Mouse (Mus musculus): ENCODE results near the gene Ap1ar. TPM values are rescaled to one million over a fixed set of nuclear protein-coding genes. Genes with fewer than 3 reads are reported as not detected.
"Not testable (repeated sequence)": the region's sequence is repeated elsewhere in the genome, so short reads cannot be mapped to it uniquely, and the experiment has no call there.

Ap1ar gene
- polyA plus RNA-seq, 1 experiment from 2014 or later, result 42.2 TPM

DNA sequence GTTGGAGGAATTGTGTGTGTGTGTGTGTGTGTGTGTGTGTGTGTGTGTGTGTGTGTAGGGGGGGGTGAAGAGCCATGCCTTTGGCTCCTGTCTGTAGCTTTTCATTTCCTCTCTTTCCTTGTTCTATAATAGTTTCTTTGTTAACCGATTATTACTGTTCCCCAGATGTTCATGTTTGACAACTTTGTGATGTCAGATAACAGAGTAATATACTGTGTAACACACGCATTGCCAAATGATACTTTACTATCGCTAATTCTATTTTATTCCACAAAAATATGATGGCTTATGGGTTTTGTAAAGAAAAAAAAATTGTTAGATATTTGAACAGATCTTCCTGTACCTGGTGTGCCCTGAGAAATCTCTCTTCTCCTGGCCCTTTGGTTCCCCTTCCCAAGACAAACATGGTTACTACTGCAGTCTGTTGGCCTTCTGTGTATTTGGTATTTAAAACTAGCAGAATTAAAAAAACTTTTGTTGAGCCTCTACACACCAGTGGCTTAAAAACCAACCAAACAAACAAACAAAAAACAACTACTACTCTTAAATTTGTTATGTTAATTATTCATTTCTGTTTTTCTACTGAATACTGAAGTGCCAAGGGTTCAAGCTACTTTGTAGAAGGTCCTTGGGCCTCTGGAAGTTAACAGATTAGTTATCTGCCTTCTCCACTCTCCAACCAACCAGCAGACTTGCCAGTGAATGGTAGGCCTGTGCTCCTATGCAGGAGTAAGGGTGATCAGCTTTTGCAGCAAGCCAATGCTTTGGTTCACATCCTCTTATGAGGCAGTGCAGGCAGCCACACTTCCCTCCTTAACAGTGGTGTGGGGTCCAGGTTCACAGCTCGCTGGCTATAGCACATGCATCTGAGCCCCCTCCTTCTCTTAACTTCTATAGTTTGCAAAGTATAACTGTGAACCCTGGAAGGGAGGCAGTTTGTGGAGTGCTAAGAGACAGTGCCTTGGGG, 45.4 kb downstream of the Ap1ar start:
- H3K9ac ChIP-seq (ENCODE audit: low read length), result no peak overlapping the region; the same call in 1 of the 2 replicates
- peaks cover 9% of the 10 kb centered on the region for H3K4me1 ChIP-seq (ENCODE audit: control insufficient read depth, insufficient read depth, low read length)
- WGBS, result 51% methylated on average over 4 of the region's 4 CpGs
- H3K9me3 ChIP-seq (replicated peaks; ENCODE audit: control insufficient read depth, low read length), result no peaks in the 10 kb centered on the region
- ATAC-seq (ENCODE audit: insufficient read depth, low FRiP score), result no peak
- H3K27me3 ChIP-seq (ENCODE audit: control insufficient read depth, insufficient read depth, low read length), result peaks cover 5% of the 10 kb centered on the region; the same call in 1 of the 2 replicates
- peak overlapping the region; percentile 40; the same call in 1 of the 2 replicates for H3K27ac ChIP-seq (ENCODE audit: low read length)
- H3K4me2 ChIP-seq (ENCODE audit: low read depth, low read length), result peak overlapping the region; percentile 100
- H3K4me3 ChIP-seq (replicated peaks; ENCODE audit: low read length), result peak overlapping the region; percentile 62; the same call in 1 of the 2 replicates
- H3K36me3 ChIP-seq (ENCODE audit: control insufficient read depth, insufficient read depth, low read length), result no peaks in the 10 kb centered on the region

DNA sequence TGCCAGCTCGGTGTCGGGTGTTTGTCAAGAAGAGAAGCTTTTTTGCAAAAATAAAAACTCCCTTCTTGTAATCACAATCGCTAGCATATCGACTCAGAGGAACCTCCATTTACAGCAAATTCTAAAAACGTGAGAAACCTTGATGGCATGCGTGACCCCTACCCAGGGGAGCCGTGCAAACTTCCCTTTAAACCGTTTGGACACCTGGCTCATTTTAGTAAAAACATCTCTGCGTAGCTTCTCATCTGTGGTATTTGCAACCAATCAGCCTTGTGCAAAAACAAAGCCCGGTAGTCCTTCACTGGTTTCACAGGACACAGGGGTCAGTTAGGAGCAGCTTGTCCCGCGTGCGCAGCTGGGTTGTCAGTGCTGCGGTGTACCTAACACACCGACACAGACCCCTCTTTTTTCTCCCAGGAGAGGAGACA, 46.3 kb downstream of the Ap1ar start:
- peak overlapping the region; percentile 73 for H3K9ac ChIP-seq (ENCODE audit: low read length)
- no peaks in the 10 kb centered on the region for H3K9me3 ChIP-seq (replicated peaks; ENCODE audit: control insufficient read depth, low read length)
- no peaks in the 10 kb centered on the region for H3K36me3 ChIP-seq (ENCODE audit: control insufficient read depth, insufficient read depth, low read length)
- WGBS, result 2% methylated on average over 15 of the region's 15 CpGs
- peak overlapping the region; percentile 62 for H3K4me3 ChIP-seq (replicated peaks; ENCODE audit: low read length)
- no peak for ATAC-seq (ENCODE audit: insufficient read depth, low FRiP score)
- peaks cover 9% of the 10 kb centered on the region for H3K4me1 ChIP-seq (ENCODE audit: control insufficient read depth, insufficient read depth, low read length)
- H3K27ac ChIP-seq (ENCODE audit: low read length), result peak overlapping the region; percentile 40
- peak overlapping the region; percentile 100 for H3K4me2 ChIP-seq (ENCODE audit: low read depth, low read length)
- peaks cover 5% of the 10 kb centered on the region; the same call in 1 of the 2 replicates for H3K27me3 ChIP-seq (ENCODE audit: control insufficient read depth, insufficient read depth, low read length)

DNA sequence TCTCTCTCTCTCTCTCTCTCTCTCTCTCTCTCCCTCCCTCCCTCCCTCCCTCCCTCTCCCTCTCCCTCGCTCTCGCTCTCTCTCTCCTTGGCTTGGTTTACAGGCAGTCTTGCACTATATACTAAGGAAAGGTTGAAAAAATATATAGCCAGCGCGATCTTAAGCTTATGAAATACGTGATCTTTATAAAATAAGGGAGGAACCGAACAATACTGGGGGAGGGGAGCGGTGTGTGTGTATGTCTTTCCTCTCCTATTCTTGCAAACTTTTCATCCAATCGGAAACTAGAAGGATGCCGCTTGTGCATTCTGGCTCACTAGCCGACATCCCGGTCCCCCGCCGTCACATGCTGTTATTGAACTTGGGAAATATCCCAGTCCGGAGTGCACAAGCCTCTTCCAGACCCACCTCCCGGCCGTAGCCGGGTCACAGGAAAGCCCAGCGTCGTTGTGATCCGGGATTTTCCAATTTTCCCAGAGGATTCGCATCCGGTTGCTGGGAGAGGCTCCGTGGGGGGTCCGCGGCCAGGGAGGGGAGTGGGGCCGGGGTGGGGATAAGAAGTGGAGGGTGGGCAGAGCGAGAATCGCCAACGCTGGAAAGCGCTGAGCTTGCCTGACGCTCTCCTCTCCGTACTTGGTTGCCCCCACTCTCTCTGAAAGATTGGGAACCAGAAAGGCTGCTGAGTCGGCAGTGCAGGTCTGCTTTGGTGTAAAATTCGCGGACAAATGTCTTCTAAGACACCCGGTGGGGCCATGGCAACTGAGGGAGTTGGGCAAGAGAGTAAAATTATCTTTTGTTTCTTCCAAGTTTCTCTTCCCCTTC, 46.9 kb downstream of the Ap1ar start:
- peak; percentile 34; the same call in 1 of the 2 replicates for ATAC-seq (ENCODE audit: insufficient read depth, low FRiP score)
- Histone ChIP-seq H3K9me3 (replicated peaks; ENCODE audit: control insufficient read depth, low read length) (no peaks in the 10 kb centered on the region), H3K4me3 (replicated peaks; ENCODE audit: low read length) (peak overlapping the region; percentile 62), H3K4me2 (ENCODE audit: low read depth, low read length) (peak overlapping the region; percentile 100), H3K9ac (ENCODE audit: low read length) (peak overlapping the region; percentile 73), H3K27ac (ENCODE audit: low read length) (peak overlapping the region; percentile 53), H3K36me3 (ENCODE audit: control insufficient read depth, insufficient read depth, low read length) (no peaks in the 10 kb centered on the region), H3K4me1 (ENCODE audit: control insufficient read depth, insufficient read depth, low read length) (peaks cover 9% of the 10 kb centered on the region), H3K27me3 (ENCODE audit: control insufficient read depth, insufficient read depth, low read length) (peaks cover 5% of the 10 kb centered on the region; the same call in 1 of the 2 replicates)
- whole genome bisulfite sequencing, result under 1% methylated on average over 36 of the region's 36 CpGs

DNA sequence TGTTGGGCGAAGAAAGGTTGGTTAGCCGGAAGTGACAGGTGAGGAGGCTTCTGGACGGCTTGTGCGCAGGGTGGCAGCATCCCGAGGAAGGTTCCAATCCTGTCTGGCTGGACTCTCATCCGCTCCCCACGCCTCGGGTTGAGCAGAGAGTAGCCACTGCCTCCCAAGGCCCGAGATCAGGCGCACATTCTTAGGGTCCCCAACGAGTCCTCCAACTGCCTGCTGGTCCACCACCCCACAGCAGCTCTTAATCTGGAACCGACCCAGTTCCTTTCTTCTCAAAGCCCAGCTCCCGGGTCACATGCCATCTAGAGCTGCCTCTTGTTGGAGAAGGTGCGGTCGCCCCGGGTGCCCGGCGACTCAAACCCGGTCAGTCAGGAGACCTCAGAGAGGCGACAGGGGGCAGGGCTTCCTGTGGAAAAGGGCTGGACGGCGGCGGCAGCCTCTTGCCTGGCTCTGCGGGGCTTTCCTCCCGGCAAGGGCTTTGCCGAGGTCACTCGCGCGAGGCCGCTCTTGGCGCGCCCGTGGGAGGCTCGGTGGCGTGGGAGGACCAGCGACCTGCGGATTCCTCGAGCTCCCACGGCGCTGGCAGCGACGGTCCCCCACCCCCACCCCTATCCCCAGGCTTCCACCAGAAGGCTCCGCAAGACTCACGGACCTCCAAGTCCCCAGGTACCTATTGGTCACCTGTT, 47.7 kb downstream of the Ap1ar start, which contains the start of gene Tifa:
Gene Tifa (plus strand): TSS at position 306 of the 692 bp plus-strand sequence.
- Histone ChIP-seq H3K27ac (ENCODE audit: low read length) (peak within 1 kb of the TSS; percentile 53), H3K27me3 (ENCODE audit: control insufficient read depth, insufficient read depth, low read length) (peaks cover 5% of the 10 kb centered on the region; the same call in 1 of the 2 replicates), H3K4me1 (ENCODE audit: control insufficient read depth, insufficient read depth, low read length) (peaks cover 9% of the 10 kb centered on the region), H3K4me3 (replicated peaks; ENCODE audit: low read length) (peak within 1 kb of the TSS; percentile 62), H3K9me3 (replicated peaks; ENCODE audit: control insufficient read depth, low read length) (no peaks in the 10 kb centered on the region), H3K4me2 (ENCODE audit: low read depth, low read length) (peak within 1 kb of the TSS; percentile 100), H3K36me3 (ENCODE audit: control insufficient read depth, insufficient read depth, low read length) (no peaks in the 10 kb centered on the region), H3K9ac (ENCODE audit: low read length) (peak within 1 kb of the TSS; percentile 73)
- WGBS, result 1% methylated on average over 42 of the region's 44 CpGs
- peak; percentile 73 for ATAC-seq (ENCODE audit: insufficient read depth, low FRiP score)

DNA sequence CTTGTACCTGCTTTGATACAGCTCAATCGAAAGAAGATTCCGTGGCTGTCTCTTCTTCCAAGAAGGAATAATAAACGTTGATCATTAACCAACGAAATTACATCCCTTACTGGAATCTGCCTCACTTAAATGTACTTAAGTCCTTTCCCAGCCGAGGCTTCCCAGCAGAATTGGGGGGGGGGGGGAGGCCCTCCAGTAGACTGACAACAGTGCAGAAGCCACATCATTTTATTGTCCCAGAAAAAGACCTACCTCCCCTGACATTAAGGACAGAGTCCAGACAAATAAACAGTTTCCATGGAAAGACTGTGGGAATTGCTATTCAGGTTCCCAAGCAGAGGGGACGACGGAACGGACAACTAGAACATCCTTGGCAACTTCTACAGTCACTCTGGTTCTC, 48.4 kb downstream of the Ap1ar start:
- ATAC-seq (ENCODE audit: insufficient read depth, low FRiP score), result no peak
- H3K9me3 ChIP-seq (replicated peaks; ENCODE audit: control insufficient read depth, low read length), result no peaks in the 10 kb centered on the region
- H3K4me3 ChIP-seq (replicated peaks; ENCODE audit: low read length), result peak overlapping the region; percentile 62
- peak overlapping the region; percentile 100; the same call in 1 of the 2 replicates for H3K4me2 ChIP-seq (ENCODE audit: low read depth, low read length)
- no peaks in the 10 kb centered on the region for H3K36me3 ChIP-seq (ENCODE audit: control insufficient read depth, insufficient read depth, low read length)
- WGBS, result 26% methylated on average over 8 of the region's 8 CpGs
- no peak overlapping the region for H3K9ac ChIP-seq (ENCODE audit: low read length)
- no peak overlapping the region for H3K27ac ChIP-seq (ENCODE audit: low read length)
- H3K27me3 ChIP-seq (ENCODE audit: control insufficient read depth, insufficient read depth, low read length), result peaks cover 5% of the 10 kb centered on the region; the same call in 1 of the 2 replicates
- peaks cover 9% of the 10 kb centered on the region for H3K4me1 ChIP-seq (ENCODE audit: control insufficient read depth, insufficient read depth, low read length)

DNA sequence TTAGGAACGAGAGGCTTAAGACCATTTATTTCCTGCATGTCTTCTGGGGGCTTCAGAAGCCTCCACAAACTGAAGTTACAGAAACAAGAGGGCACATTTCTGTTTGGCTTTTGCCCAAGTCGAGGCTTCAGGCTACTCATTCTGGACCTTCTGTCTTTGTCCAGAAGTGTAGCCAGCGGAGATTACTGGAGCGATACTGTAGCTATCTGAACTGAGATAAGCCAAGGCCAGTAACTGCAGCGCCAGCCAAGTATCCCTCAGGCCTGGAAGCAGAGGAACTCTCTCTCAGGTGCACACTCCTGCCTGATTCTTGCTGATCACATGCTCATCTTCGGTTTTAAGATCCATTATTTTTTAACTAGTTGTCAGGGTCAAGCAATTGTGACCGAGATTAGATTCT, 49.3 kb downstream of the Ap1ar start:
- H3K4me1 ChIP-seq (ENCODE audit: control insufficient read depth, insufficient read depth, low read length), result peaks cover 9% of the 10 kb centered on the region
- H3K9ac ChIP-seq (ENCODE audit: low read length), result no peak overlapping the region
- ATAC-seq (ENCODE audit: insufficient read depth, low FRiP score), result no peak
- no peaks in the 10 kb centered on the region for H3K9me3 ChIP-seq (replicated peaks; ENCODE audit: control insufficient read depth, low read length)
- no peaks in the 10 kb centered on the region for H3K36me3 ChIP-seq (ENCODE audit: control insufficient read depth, insufficient read depth, low read length)
- H3K27ac ChIP-seq (ENCODE audit: low read length), result no peak overlapping the region
- 55% methylated on average over 7 of the region's 7 CpGs for WGBS
- H3K27me3 ChIP-seq (ENCODE audit: control insufficient read depth, insufficient read depth, low read length), result peaks cover 5% of the 10 kb centered on the region; the same call in 1 of the 2 replicates
- no peak overlapping the region for H3K4me2 ChIP-seq (ENCODE audit: low read depth, low read length)
- H3K4me3 ChIP-seq (replicated peaks; ENCODE audit: low read length), result no peak overlapping the region

DNA sequence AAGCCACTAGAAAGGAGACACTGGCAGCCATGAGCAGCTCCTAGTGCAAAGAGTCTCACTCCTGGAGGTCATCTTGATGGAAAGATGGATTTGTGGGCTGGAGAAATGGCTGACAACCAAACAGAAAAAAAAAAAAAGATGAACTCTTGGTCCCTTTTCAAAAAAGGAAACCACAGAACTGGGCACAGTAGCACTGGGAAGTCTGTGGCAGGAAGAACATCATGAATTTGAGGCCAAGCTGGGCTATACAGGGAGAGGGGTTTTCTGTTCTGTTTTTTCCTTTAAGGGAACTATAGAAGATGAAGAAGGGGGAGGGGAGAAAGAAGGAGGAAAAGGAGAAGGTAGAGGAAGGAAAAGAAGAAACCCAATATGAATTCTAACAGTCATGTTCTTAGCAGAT, 50.3 kb downstream of the Ap1ar start:
- Histone ChIP-seq H3K27ac (ENCODE audit: low read length) (no peak overlapping the region), H3K4me3 (replicated peaks; ENCODE audit: low read length) (no peak overlapping the region), H3K4me2 (ENCODE audit: low read depth, low read length) (no peak overlapping the region), H3K27me3 (ENCODE audit: control insufficient read depth, insufficient read depth, low read length) (peaks cover 5% of the 10 kb centered on the region; the same call in 1 of the 2 replicates), H3K9ac (ENCODE audit: low read length) (no peak overlapping the region), H3K9me3 (replicated peaks; ENCODE audit: control insufficient read depth, low read length) (no peaks in the 10 kb centered on the region), H3K4me1 (ENCODE audit: control insufficient read depth, insufficient read depth, low read length) (peaks cover 9% of the 10 kb centered on the region), H3K36me3 (ENCODE audit: control insufficient read depth, insufficient read depth, low read length) (no peaks in the 10 kb centered on the region)
- ATAC-seq (ENCODE audit: insufficient read depth, low FRiP score), result no peak

DNA sequence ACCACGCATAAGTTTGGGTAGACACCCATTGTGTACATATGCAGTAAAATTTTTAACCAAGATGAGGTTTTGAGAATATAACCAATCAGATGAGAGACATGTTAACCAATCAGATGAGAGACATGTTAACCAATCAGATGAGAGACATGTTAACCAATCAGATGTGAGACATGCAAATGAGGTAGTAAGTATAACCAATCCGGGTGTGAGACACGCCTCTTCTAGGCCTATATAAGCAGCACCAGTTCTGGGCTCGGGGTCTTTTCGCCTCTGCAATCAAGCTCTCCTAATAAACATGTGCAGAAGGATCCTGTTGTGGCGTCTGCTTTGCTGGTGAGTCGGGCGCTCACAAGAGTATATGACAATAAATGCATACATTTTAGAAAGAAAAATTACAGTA, 53.6 kb downstream of the Ap1ar start:
- not testable (repeated sequence) for H3K36me3 ChIP-seq (ENCODE audit: control insufficient read depth, insufficient read depth, low read length); H3K4me1 ChIP-seq (ENCODE audit: control insufficient read depth, insufficient read depth, low read length); H3K27me3 ChIP-seq (ENCODE audit: control insufficient read depth, insufficient read depth, low read length); H3K4me2 ChIP-seq (ENCODE audit: low read depth, low read length); H3K9ac ChIP-seq (ENCODE audit: low read length); ATAC-seq (ENCODE audit: insufficient read depth, low FRiP score); H3K9me3 ChIP-seq (replicated peaks; ENCODE audit: control insufficient read depth, low read length); H3K4me3 ChIP-seq (replicated peaks; ENCODE audit: low read length); H3K27ac ChIP-seq (ENCODE audit: low read length)
- WGBS, result 93% methylated on average over 8 of the region's 8 CpGs
